Mouse (Mus musculus) layer of hippocampus, adult 18-20 months (tissue): ENCODE results near the gene Flad1. TPM values are rescaled to one million over a fixed set of nuclear protein-coding genes. Genes with fewer than 3 reads are reported as not detected.
A peak's percentile ranks its signal among the peaks of the same experiment; 100 is the strongest.

ENCODE experiments used
- DNase-seq, 2 experiments: peaks; one replicate each; pipeline ENCODE4 v3.0.0; 2022; ENCODE audit warnings: low spot score in 2 of 2
- total RNA-seq, 2 experiments: library from RNA; stranded (reverse); gene quantifications; 2 replicates each; pipeline ENCODE4 v1.2.3; 2021

Gene Flad1
- total RNA-seq, 2 experiments from 2014 or later, result 39.8 to 39.9 TPM

DNA sequence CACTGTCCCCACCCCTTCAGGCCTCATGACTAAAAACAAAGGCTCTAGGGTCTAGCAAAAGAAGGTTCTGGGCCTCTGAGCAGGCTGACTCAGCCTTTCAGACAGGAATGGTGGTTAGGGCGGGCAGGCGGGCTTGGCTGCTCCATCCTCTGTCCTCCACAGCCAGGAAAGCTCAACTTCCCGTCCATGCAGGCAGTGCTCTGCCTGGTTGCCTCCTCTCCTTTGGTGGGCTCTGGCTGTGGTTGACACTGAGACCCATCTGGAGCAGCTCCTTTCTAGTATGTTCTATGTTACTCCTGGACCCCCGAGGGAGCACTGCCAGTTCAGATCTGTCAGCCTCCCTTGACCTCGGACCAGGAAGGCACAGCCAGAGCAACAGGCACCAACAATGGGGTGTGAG, 9.0 kb downstream of the Flad1 start, which contains the start of gene Lenep:
Gene Lenep, minus strand, starts transcription at position 101 of the 400 bp plus-strand sequence.
- DNase-seq, result no peak

DNA sequence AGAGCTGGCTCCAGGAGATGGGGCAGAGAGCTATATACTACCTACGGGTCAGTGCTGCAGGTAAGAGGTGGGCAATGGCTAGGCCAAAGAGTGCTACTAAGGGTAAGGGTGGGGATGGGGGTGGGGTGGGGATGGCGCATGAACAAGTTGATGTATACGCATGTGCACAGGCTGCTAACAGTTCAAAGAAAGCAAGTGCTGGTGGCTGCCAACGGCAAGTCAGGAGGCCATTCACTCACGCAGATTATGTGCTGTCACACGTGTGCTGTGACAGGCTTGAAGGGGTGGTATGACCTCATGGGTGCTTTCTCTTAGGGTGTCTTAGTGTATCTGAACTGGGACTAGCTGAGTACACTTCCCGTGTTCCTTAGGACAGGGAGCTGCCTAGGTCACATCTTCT, 10.3 kb downstream of the Flad1 start:
- DNase-seq, result no peak

DNA sequence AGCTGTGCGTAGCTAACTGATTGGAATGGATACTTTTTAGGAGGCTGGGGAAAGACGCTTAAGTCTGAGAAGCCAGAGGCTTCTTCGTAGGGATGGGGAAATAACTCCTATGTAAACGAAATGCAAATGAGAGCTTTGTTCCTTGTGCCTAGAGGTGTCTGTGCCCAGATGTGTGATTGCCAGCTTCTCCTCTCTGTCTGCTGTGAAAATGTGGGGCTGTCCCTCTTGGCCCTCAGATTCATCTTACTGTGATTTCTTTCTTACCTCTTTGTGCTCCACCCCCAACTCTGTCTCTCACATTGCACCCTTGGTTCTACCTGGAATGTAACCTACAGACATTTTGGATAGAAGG, 15.0 kb downstream of the Flad1 start:
- no peak for DNase-seq

DNA sequence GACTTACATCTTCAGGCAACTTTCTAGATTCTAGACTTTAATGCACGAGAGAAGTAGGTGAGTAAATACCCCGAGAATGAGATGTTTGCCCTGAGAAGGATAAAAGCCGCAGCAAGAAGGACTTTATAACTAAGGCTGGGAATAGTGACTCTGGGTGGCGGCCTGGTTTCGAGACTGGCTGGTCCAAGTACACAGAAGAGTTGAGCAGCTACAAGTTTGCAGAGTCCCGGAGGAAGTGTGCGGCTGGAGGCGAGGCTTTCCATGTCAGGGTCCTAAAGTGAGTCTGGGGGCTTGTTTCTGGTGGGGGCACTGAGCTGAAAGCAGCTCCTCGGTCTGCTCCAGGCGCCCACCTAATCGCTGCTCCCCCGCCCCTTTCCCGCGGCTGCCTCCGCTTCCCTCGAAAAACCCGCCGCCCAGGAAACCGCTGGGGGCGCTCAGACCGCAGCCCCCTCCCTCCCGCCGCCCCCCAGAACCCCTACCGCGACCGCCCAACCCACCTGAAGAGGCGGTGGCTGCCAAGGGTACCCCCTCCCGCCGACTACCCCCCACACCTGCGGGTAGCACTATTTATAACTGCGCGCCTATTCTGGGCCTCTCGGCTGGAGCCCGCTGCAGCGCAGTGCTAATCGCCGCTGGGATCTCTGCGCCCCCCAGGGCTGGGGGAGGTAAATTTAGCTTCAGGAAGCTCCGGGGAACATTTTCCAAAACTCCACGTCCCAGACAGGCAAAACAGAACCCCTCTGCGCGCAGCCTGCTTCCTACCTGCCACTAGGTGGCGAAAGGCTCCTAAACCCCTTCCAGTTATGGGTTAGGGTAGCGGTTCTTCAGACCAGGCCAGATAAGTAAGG, 15.6 kb downstream of the Flad1 start:
- peak in 1 of 2 experiments; percentile 62 for DNase-seq

DNA sequence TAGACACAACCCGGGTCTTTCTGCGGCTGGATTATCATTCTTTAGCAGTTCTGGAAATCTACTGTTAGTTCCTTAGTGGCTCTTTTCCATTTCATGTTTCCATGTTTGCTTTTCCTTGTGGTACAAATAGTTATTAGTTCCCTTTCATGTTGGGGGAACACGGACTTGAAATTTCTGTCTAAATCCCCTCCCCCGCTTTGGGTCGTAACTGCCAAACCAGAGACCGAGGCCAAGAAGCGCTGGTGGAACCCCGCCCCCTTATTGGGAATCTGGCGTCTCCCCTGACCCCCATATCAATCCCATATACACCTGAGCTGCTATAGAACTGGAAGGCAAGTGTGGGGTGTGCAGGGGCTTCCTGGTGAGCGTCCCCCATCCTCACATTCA, 16.3 kb downstream of the Flad1 start:
- no peak for DNase-seq

DNA sequence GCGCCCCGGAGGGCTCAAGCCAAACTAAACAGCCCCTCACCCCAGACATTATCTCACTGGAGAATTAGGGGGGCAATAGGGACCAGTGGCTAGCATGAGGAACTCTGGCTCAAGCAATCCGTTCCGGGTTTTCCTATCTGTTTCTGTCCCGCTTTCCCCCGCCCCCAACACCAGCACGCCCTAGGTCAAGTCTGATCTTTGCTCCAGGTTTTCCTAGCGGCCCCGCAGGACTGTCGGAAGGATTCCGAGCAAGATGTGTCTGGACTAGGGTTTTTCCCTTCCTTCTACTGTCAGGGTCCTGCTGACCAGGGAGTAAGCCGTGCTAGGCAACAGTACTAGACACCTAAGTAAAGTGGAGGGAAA, 16.8 kb downstream of the Flad1 start:
- DNase-seq, result peak in 1 of 2 experiments; percentile 64

DNA sequence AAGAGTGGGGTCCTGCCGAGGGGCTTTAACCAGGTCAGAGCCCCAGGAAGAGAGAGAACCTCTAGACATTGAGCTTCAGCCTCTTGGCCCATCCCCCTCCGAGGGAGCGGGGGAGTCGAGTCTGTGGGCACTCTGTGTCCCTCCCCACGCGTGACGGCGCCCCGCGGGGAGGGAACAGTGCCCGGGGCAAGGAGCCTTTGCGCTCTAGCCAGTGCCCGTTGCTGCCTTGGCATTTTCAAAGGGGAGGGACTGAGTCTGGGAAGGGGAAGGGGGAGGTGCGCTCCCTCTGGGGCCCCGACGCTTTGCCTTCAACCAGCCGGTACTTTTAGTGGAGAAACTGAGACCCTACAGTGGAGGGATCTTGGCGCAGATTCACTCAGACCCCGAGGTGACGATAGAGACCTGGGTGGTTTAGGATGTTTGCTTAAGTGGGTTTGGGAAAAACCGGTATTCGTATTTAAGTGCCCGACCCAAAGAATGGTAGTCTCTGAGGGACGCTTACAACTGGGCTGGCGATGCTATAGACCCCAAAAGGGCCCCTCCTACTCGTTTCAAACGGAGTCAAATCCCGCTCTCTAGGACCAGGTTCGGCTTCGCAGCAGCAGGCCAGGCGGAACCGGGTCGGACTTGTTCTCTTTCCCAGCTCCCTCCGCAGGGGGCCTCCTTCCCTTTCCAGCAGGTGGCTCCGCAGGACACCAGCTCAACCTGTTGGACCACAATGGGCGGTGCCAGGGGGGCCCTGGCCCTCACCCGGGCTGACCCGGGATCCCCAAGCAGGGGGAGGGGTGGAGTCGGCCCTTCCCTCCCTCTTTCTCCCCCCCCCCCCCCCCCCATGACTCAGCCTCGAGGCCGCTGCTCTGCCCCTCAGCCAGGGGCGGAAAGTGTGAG, 17.4 kb downstream of the Flad1 start, which contains the start of gene Zbtb7b:
Gene Zbtb7b, minus strand, starts transcription at position 771 of the 888 bp plus-strand sequence.
- peak in 1 of 2 experiments; percentile 61 for DNase-seq

DNA sequence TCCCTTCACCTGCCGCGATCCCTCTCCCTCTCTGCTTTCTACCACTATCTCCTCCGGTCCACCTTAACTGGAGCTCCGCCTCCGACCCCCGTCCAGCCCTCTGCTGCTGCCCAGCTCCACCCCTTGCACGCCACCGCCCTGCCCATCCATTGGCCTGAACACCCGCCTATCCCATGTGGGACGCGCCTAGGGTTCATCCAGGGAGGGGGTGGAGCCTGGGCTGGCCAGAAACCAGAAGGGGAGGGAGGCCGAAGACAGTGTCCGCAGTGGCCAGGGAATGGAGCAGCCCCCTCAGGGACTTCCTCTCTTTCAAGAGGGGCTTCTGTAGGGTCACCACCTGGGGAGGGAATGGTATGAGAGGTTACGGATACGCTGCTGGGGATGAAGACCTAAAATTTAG, 18.1 kb downstream of the Flad1 start:
- DNase-seq, result peak; percentile 90 to 95

DNA sequence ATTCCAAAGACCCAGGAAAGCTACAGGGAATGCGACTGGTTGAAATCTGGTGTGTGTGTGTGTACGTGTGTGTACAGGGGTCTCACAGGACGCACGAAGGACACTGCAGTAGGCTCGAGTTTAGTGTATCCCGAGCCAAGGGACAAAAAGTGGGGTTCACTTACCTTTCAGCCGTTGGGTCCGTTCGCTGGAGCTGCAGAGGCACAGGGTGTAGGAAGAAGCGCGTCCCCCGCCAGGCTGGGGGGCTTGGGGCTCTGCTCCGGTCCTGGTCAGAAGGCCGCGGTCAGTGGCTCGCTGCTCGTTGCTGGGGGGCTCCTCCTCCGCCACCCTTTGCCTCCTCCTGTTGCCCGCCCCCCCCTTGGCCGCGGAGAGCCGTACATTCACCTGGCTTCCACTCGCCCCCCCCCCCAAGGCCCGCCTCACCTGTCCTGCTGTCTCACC, 18.8 kb downstream of the Flad1 start:
- DNase-seq, result no peak

DNA sequence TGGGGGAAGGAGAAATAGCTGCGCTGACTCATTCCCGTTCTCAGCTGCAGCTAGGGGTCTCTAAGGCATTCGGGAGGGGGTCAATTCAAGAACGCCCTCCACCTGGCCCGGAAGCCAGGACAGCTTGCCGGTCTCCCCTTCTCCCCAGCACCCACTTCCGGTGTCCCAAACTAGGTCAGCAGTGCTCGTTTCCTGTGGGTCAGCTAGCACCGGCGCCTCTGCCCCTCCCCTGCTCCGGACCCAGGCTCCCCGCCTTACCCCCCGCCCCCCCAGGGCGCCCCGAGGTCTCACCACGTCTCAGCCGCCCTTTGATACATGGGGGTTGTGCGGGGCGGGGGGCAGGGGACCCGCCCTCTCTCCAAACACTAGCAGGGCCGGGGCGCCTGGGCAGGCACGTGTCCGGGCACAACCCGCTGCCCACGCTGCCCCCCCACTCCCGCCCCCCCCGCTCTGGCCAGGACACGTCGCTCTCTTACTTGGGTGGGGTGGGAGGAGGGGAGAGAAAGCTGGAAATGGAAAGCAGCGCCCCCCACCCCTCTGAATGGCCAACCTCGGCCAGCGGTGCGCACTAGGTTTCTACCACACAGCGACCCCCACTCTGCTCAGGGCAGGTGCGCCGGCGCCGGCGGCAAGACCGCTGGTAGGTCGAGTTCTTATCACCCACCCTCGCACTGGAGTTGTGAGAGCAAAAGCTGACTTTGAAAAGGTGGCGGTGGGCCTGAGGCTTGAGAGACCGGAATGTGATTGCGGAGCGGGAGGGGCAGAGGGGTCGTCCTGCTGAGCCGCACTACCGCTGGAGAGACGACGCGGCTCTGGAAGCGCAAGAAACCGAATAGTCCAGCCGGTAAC, 19.8 kb downstream of the Flad1 start:
- DNase-seq, result no peak

DNA sequence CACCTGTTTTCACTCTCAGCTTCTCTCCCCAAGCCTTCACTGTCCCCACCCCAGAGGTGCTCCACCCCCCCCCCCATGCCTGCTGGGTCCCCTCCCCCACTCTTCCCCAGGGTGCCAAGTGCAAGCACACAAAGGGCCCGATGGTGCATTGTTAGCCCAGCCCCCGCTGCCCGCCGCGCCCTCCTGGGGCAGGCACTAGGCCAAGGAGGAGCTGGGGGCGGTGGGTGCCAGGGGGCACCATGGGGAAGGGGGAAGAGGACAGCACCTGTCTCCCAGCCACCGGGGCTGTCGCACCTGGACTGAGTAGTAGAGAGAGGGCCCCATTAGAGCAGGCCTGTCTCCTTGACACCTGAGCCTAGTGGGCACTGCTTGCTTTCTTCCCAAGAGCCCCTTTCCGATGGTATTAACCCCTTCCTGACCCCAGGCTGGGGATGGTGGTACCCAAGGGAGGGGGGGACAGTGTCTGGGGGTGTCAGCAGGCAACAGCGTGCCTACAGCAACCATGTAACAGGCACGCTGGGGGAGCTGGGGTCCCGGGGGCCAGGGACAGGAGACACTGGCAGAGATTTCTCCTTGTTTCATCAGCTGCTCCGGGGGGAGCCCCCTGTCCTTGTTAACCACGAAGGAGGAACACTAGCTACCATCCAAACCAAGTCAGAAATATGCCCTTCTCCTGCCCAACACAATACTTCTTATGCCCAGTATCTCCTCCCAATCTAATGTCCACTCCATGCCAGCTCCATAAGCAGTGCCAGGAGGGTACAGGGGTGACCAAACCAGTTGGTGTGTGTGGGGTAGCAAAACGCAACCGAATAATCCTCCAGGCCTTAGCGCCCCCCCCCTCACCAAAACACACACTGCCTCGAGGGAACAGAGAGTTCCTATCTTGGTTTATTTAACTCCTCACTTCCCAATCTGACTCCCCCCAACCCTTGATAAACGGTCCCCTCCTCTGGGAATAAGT, 20.7 kb downstream of the Flad1 start:
- DNase-seq, result no peak

DNA sequence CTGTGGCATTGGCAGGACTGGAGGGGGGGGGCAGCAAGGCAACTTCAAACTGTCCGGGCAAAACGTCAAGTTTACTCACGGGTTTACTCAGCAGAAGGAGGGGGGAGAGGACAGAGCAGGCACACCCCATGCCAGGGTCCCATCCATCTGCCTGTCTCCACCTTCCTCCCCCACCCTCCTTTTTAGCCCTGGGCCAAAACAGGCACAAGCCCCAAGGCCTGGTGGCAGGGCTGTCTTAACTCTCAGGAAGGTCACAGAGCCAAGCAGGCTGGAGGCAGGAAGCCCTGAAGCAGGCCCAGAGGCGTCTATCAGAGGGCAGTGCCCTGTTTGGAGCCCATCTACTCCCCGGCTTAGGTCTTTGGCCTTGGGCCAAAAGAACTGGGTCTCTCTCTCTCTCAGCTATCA, 21.6 kb downstream of the Flad1 start:
- DNase-seq, result no peak

DNA sequence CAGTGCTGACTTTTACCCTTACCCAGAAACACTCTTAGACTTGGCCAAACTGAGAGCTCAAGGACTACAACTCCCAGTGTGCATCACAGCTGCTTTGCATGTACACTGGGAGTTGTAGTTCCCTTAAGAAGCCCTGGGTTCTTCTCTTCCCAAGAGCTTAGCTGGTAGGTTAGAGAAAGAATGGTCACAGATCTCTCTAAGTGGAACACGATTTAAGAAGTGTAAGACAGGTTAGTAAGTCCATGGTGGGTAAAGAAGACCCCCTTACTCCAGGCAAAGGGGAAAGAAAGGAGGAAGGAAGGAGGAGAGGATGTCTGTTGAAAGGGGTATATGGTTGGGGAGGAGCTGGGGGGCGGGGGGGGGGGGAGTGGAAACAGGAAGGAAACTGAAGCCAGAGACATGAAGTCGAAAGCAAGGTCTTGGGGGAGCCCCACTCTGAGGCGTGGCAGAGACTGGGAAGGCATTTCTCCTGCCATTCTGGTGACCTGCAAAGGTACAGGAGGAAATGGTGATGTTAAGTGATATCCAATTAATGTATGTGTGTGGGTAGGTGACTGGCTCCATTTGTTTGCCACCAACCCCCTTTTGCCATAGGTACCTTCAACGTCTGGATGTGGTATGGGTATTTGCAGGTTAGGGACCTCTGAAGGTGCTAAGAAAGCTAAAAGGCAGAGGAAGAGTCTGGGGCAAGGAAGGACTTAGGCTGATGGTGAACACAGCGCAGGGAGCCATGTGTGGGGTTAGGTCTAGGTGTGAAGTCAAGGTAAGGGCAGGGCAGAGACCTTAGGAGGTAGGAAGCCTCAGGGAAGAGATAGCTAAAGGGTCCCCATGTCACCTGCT, 22.5 kb downstream of the Flad1 start:
- DNase-seq, result peak in 1 of 2 experiments; percentile 57

DNA sequence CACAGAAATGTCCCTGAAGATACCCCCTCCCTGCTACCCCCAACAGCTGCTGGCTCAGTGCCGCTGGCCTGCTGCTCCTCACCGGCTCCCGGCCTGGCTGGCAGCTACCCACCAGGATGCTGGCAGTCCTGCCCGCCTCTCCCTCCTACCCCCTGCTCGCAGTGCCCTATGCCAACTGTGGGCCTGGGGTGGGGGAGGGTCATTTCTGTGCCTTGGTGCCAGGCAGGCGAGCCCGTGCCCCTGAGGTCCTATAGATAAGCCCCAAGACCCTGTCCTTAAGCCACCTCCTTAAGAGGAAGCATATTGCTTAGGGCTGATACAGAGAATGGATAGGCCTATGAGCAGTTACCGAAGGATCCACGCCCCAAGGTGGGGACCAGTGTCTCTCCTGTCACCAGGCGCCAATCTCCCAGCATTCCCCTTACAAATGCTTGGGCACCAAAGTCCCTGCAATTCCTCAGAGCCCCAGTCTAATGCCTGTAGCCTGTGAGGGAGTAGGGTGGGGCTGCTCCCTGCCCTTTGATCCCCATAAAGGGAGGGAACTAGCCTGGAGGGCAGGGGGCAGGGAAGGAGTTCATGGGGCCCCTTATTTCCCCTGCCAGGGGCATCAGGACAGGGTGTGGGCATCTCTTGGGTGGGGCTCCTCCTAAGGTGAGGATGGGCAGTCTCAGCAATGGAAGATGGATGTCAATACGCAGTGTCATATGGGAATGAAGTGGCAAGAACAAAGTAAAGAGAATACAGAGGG, 23.4 kb downstream of the Flad1 start:
- DNase-seq, result no peak

DNA sequence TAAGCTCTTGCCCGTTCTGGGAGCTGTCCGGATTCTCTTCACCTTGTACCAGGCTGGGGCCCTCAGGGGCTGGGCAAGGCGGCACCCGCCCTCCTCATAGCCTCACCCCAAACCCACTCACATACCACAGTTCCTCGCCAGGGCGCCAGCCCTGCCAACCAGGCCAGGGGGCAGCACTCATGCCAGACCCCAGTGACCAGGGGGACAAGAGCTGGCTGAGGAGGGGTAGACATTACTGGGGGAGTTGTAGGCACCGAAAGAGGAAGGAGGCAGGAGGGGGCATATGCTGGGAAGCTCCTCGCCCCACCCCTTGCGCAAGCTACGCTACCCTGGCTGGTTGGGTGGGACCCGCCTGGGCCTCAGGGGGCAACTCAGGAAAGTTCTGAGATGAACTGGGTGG, 24.0 kb downstream of the Flad1 start:
- no peak for DNase-seq

DNA sequence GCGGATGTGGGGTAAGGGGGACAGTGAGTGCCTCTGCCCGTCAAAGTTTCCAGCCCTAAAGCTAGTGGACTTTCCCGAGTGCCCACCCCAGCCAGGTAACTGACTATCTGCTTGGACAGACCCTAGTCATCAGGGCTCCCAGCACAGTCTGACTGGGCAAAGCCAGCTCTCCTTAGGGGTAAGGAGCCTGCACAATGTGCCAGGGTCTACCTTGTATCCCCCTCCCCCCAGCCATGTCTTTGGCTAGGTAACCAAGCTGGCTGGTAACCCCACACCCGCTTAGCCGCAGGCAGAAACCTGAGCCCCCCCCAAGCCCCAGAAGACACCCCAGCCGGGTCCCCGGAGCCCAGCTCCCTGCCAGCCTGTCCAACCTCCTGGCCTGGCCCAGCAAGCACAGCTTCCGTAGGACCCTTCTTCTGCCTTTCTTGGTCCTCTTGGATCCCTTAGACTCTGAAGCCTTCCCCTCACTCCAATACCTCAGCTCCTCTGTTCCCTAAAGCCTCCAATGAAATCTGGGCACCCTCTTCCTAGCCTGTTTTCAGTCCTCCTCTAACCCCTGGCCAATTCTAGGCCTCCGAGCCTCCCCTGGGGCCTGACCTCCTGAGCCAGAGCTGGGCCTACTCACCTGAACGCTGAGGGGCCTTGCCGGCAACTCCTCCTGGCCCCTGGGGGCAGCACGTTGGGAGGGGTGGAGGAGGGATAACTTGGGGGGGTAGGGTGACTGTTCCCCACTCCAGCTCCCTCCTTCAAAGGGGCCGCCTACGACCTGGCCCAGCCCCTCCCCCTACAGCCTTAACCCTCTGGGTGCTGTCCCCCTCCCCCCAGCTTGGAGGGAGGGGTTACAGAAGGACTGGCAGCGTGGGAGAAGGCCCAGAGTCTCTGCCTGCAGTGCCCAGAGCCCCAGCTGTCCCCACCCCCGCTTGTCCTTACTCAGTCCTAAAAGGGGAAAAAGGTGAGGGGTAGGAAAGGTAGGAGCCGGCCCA, 24.9 kb downstream of the Flad1 start:
- DNase-seq, result no peak

DNA sequence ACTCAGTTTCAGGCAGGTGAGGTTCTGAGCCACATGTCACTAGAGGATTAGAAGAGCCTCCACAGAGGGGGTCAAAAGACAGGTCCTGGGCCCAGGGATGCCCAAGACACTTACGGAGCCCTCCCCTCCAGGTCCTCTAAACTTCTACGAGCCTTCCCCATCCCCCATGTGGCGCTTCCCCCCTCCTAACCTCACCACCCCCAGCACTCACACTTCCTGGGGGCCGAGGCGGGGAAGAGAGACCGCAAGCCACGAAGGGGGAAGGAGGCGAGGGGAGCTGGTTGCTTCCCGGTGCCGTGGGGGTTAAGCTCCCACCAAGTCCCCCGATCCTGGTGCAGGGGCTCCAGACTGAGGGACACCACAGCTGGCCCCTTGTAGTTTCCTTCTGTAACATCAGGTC, 26.2 kb downstream of the Flad1 start:
- no peak for DNase-seq
